Mouse (Mus musculus) adrenal gland (tissue): ENCODE results near the gene Dcaf8.

Experiments
- intact Hi-C: fragments of 180-260 bp; cut with DNase I; formaldehyde crosslinking; loops from one replicate; pipeline ENCODE4 v1.15.1; 2025
- long read RNA-seq, 2 experiments: library from polyadenylated mRNA; unstranded; transcript quantifications; one replicate each; pipeline ENCODE4 v2.0.0; 2020; ENCODE audit warnings: borderline replicate concordance in 1 of 2; ENCODE audit not compliant: insufficient replicate concordance in 1 of 2

Gene Dcaf8
- long read RNA-seq, experiment 1, full-length matches to known transcripts, result 35 of 54 reads
- long read RNA-seq, experiment 1, partial matches to known transcripts, result 14 of 54 reads
- long read RNA-seq, experiment 1, other reads (novel, unspliced or antisense), result 5 of 54 reads
- long read RNA-seq, experiment 2, full-length matches to known transcripts, result 22 of 44 reads
- long read RNA-seq, experiment 2, partial matches to known transcripts, result 12 of 44 reads
- long read RNA-seq, experiment 2, other reads (novel, unspliced or antisense), result 10 of 44 reads

DNA sequence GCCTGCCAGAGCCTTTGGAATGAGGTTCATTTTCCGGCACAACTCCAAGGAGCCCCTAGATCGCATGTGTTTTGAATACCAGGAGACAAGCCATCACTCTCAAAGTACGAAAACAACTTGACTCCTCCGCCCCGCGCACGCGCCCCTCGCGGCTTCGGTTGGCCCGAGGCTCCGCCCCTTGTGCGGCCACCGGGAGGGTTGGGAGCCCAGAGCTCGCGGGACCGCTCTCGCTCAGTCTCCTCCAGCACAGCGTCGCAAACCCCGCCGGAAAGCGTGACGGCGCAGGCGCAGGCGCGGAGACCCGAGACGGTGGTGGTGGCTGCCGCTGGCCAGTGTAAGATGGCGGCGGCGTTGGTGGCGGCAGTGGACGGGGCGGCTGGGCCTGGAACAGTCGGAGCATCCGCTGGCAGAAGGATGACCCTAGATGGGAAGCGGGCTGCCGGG is at the start of gene Dcaf8:
Gene Dcaf8 (plus strand): TSS at position 250 of the 444 bp plus-strand sequence.
- intact Hi-C loops, result loop anchor here (5.0 kb wide), 1 partner anchor 159 kb away; no protein-coding TSS in a partner anchor

GRCm38 (mm10) chr1:172099325-172100033 is 48.4 kb upstream of the Dcaf8 start:
- intact Hi-C loops, result no loop called here

- intact Hi-C loops, result no loop called here
These were observed 44.3 kb upstream of the Dcaf8 start for GRCm38 (mm10) chr1:172103619-172104018.

DNA sequence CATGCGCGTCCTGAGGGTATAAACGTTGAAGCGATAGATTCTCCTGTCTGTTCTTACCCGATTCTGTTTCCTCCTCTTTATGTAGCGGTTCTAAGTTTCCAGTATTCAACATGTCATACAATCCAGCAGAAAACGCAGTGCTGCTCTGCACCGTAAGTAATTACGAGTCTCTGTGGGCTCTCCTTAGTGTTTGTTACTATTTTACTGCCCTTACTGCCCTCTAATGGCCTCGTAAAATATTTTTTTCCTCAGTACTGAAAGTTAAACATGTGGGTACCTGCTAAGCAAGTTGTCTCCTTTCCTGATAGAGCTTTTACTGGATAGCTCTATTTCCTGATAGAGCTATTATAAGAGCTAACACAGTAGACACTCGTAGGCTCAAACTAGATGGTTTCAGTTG is 42.8 kb upstream of the Dcaf8 start:
- intact Hi-C loops, result no loop called here

GRCm38 (mm10) chr1:172107777-172108477 is 40.0 kb upstream of the Dcaf8 start:
- intact Hi-C loops, result no loop called here

DNA sequence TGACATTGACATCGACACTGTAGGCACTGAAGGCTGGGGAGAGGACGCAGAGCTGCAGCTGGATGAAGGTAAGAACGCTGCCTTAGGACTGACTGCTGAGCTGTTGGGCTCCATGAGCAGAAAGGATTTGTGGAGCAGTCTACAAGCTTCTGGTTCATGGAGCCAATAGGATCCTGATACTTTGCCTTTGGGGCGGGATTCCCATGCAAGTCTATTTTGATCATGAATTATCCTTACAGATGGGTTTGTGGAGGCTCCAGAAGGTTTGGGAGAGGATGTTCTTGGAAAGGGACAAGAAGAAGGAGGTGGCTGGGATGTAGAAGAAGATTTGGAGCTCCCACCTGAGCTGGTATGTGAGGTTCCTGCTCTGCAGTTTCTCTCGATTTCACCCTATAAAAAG is 30.9 kb upstream of the Dcaf8 start:
- intact Hi-C loops, result loop anchor here (5.0 to 10.0 kb wide), 3 partner anchors 68 to 195 kb away; no protein-coding TSS in a partner anchor

GRCm38 (mm10) chr1:172119100-172119499 is 28.8 kb upstream of the Dcaf8 start:
- intact Hi-C loops, result loop anchor here (5.0 to 10.0 kb wide), 3 partner anchors 66 to 193 kb away; no protein-coding TSS in a partner anchor

DNA sequence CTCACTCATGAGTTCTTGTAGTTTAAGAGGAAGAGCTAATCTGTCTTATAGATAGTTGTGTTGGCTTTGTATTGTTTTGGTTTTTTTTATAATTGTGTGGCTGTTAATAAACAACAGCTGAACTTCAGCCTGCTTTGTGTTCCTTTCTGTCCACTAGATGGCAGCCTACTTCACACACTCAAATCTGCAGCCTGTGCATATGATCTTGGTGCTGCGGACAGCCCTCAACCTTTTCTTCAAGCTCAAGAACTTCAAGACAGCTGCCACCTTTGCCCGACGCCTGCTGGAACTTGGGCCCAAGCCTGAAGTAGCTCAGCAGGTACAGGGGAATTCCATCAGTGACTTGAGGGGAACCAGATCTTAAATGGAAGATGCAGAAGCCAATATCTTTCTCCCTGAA is 28.2 kb upstream of the Dcaf8 start:
- intact Hi-C loops, result loop anchor here (5.0 to 10.0 kb wide), 3 partner anchors 65 to 193 kb away; no protein-coding TSS in a partner anchor

DNA sequence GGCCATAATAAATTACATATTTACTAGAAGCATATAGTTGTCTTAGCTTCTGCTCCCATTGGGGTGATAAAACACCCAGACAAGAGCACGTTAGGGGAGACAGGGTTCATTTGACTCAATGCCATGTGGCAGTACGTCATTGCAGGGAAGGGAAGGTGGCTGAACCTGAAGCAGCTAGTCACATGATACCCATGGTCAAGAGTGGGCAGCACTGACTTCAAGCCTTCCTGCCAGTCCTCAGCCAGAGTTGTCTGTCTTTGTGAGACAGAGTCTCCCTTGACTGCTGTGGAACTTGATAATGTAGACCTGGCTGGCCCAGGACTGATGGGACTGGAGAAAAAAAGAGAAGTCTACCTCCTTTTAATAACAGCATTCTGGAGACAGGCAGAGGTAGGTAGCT is 25.2 kb upstream of the Dcaf8 start:
- intact Hi-C loops, result no loop called here

GRCm38 (mm10) chr1:172124572-172124971 is 23.3 kb upstream of the Dcaf8 start:
- intact Hi-C loops, result no loop called here

DNA sequence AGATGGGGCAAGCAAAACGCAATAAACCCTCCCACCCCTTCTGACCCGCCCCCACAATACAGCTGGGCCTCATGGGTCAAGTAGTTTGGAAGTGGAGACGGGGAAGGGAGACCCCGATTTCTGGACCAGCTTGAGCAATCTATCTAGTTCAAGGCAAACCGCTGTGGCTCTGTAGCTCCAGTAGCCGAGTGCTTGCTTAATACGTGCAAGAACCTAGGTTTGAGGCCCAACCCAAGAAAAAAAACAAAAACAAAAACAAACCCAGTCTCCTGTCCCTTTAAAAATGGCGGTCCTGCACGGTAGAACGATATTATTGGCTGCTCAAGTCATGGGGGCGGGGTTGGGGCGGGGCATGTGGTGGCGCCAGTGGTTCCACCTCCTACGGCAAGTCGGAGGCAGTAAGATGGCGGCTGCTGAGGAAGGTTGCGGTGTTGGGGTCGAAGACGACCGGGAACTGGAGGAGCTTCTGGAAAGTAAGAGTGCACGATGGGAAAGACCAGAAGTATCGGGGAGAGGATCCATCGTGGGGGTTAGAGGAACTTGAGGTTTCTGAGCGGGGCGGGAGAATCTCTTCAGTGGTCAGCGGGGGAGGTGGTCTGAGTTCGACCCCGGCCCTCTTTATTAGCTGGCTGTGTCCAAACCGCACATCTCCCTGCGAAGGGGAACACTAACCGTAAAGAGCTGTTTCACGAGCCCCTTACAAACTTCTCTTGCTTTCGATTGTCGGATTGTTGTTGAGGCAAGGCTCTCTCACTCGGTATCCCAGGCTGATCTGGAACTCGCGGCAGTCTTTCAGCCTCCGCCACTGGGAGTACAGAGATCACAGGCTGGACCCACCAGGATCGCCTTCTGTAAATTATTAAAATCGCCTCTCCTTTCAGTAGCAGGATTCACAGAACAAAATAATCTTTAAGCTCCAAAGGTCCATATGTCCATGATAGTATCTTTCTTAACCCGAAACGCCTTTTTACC is 21.2 kb upstream of the Dcaf8 start, which contains the start of gene Pex19:
Gene Pex19 (plus strand): TSS at position 380 of the 972 bp plus-strand sequence.
- intact Hi-C loops, result no loop called here

DNA sequence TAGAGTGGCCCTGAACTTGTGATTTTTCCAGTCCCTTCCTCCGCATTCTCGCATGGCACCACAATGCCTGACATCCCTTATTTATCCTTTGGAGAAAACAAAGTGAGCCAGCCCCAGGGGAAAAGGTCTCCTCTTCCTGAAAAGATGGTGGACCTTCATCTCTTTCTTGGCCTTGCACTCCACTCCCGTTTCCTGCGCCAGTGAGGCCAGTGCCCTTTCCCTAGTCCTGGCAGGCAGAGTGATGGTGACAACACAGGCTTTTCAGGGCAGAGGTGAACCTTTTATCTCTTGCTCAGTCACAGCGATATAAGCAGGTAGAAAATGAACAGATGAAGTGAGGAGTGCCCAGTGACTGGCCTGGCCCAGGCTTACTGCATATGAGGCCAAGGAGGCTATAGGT is 20.4 kb upstream of the Dcaf8 start:
- intact Hi-C loops, result no loop called here

GRCm38 (mm10) chr1:172128563-172128962 is 19.3 kb upstream of the Dcaf8 start:
- intact Hi-C loops, result no loop called here

DNA sequence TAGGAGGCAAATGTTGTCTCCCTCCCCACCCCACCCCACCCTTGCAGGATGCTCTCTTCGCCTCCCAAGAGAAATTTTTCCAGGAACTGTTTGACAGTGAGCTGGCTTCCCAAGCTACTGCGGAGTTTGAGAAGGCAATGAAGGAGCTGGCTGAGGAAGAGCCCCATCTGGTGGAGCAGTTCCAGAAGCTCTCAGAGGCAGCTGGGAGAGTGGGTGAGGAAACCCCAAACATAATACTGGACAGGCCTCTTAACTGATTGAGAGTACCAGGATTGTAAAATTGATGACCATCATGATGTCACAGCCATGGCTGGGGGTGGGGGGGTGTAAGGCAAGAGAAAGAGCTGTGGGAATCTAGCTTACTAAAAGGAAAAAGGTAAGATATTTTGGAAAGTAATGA is 18.8 kb upstream of the Dcaf8 start:
- intact Hi-C loops, result no loop called here

- intact Hi-C loops, result no loop called here
These were observed 18.1 kb upstream of the Dcaf8 start for GRCm38 (mm10) chr1:172129780-172130179.

- intact Hi-C loops, result no loop called here
These were observed 15.6 kb upstream of the Dcaf8 start for GRCm38 (mm10) chr1:172132319-172132718.

DNA sequence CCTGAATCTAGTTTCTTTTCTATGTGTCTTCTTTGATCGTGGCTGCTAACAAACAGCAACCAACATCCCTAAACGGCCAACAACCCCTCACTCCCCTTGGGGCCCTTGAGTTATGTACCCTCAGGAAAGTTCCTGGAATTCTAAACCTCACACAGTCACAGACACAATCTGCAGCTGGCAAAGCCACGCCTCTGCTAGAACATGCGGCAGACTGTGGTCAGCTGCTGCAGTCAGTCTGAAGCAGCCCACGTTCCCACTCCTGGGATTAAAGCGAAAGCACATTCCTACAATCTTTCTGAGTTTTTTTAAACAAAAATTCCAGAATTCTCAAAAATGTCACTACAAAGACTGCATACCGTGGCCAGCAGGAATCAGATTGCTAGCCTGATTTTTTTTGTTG is 14.3 kb upstream of the Dcaf8 start:
- intact Hi-C loops, result no loop called here

DNA sequence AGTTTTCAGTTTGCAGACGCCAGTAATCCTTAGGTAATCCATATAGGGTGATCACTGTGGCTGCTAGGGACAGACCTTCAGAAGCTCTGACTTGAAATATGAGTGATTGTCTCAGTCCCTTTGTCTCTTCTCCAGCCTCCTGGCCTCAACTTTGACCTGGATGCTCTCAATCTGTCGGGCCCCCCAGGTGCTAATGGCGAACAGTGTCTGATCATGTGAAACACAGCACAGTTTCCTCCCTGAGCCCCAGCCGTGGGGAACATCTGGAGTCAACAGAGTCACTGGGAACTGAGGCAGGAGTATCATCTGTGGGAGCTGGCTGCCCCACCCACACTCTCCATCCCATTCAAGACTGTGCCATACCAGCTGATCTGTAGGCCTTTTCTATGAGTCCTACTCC is 13.8 kb upstream of the Dcaf8 start:
- intact Hi-C loops, result no loop called here

GRCm38 (mm10) chr1:172140160-172140559 is 7.7 kb upstream of the Dcaf8 start:
- intact Hi-C loops, result no loop called here

DNA sequence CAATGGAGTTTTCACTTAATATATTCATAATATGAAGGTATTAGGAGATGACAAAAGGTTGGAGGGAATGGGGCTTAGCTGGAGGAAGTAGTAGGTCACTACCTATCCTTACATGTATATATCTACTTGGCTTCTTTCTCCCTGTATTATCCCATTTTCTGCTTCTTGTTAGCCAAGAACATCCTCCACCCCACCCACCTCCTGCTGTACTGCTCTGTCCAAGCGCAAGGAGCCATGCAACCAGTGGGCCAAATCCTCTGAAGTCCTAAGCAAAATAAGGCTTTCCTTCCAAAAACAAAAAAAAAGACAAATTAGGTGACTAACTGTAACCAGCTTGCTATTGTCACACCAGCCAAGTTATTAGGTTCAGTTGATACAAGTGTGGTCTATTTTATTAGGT is 7.1 kb upstream of the Dcaf8 start:
- intact Hi-C loops, result no loop called here

DNA sequence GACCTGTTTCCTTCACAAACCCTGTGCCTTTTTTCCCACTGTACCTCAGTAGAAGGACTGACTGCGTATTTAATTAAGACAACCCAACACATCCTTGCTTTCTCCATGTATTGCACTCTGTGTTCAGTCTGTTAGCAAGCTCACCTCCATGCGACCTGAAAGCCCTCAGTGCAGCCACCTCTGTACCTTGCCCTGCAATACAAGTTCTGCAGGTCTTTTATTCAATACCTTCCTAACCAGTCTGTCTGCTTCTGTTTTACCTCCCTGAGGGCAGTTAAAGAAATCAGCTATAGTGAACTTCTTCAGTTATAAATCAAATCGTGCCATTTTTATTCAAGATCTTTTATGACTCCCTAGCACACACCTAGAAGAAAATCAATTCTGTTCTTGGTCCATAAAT is 6.4 kb upstream of the Dcaf8 start:
- intact Hi-C loops, result no loop called here
